Mouse (Mus musculus) heart, embryonic 10.5 days (tissue): Measurements from ENCODE around the gene Tfpi. TPM values are rescaled to one million over a fixed set of nuclear protein-coding genes. Genes with fewer than 3 reads are reported as not detected.
A peak's percentile ranks its signal among the peaks of the same experiment; 100 is the strongest.
"Not testable (repeated sequence)": the region's sequence is repeated elsewhere in the genome, so short reads cannot be mapped to it uniquely, and the experiment has no call there.

Source experiments
- DNase-seq: peaks from one replicate; pipeline ENCODE4 v3.0.0-alpha.2; 2017; ENCODE audit warnings: low spot score
- H3K27ac ChIP-seq: fragments of 300-500 bp; sonication (generic); 2 replicates; pipeline ENCODE4 v1.5.1; 2016; ENCODE audit warnings: mild to moderate bottlenecking
- H3K27me3 ChIP-seq: fragments of 300-500 bp; sonication (generic); 2 replicates; pipeline ENCODE4 v1.6.1; 2016; ENCODE audit warnings: mild to moderate bottlenecking; ENCODE audit not compliant: poor library complexity, insufficient read depth, severe bottlenecking
- H3K36me3 ChIP-seq: fragments of 300-500 bp; sonication (generic); 2 replicates; pipeline ENCODE4 v1.6.1; 2016; ENCODE audit warnings: mild to moderate bottlenecking, moderate library complexity
- H3K4me1 ChIP-seq: fragments of 300-500 bp; sonication (generic); 2 replicates; pipeline ENCODE4 v1.6.1; 2016; ENCODE audit warnings: mild to moderate bottlenecking
- H3K4me3 ChIP-seq: fragments of 300-500 bp; sonication (generic); 2 replicates; pipeline ENCODE4 v1.5.1; 2016; ENCODE audit warnings: mild to moderate bottlenecking, moderate library complexity
- H3K9me3 ChIP-seq: fragments of 300-500 bp; sonication (generic); 2 replicates; pipeline ENCODE4 v1.6.1; 2016; ENCODE audit warnings: mild to moderate bottlenecking, moderate library complexity
- WGBS: fragments of 180-500 bp; shearing (Covaris S2); methylation state at CpG from one replicate; pipeline ENCODE4 v1.1.7; 2016; 5-methylcytosine and 5-hydroxymethylcytosine counted together
- polyA plus RNA-seq: library from polyadenylated mRNA; unstranded; fragments of >200 nt; fragmentation: Nextera tagmentation; extraction: Ambion mirVana; gene quantifications from 2 replicates; pipeline ENCODE4 v1.2.1, GENCODE M21; 2016

The Tfpi gene
- polyA plus RNA-seq, result 56.5 and 68.8 TPM in 2 replicates

GRCm38 (mm10) chr2:84476577-84476976 lies at the start of gene Tfpi:
Tfpi (minus strand) TSS chr2:84476775.
- Histone ChIP-seq H3K4me3 (peak within 1 kb of the TSS; percentile 56), H3K27ac (peak within 1 kb of the TSS; percentile 89), H3K27me3 (no peaks in the 10 kb centered on the region), H3K4me1 (peaks cover 35% of the 10 kb centered on the region), H3K36me3 (peaks cover 19% of the 10 kb centered on the region), H3K9me3 (no peaks in the 10 kb centered on the region)
- WGBS, result 14% methylated on average over 4 of the region's 4 CpGs
- DNase-seq, result no peak

GRCm38 (mm10) chr2:84526221-84526620 lies 49.6 kb upstream of the Tfpi start:
- no peaks in the 10 kb centered on the region for H3K27me3 ChIP-seq
- H3K4me3 ChIP-seq, result no peak overlapping the region
- no peaks in the 10 kb centered on the region for H3K9me3 ChIP-seq
- H3K4me1 ChIP-seq, result peaks cover 5% of the 10 kb centered on the region; the same call in 1 of the 2 replicates
- no peaks in the 10 kb centered on the region for H3K36me3 ChIP-seq
- no peak for DNase-seq
- H3K27ac ChIP-seq, result no peak overlapping the region
- 88% methylated on average over 7 of the region's 7 CpGs for WGBS

GRCm38 (mm10) chr2:84525806-84526205 lies 49.2 kb upstream of the Tfpi start:
- H3K4me3 ChIP-seq, result no peak overlapping the region
- H3K27me3 ChIP-seq, result no peaks in the 10 kb centered on the region
- H3K4me1 ChIP-seq, result peaks cover 5% of the 10 kb centered on the region; the same call in 1 of the 2 replicates
- no peak for DNase-seq
- WGBS, result 64% methylated on average over 6 of the region's 6 CpGs
- H3K27ac ChIP-seq, result no peak overlapping the region
- no peaks in the 10 kb centered on the region for H3K9me3 ChIP-seq
- H3K36me3 ChIP-seq, result no peaks in the 10 kb centered on the region

- Histone ChIP-seq H3K4me3 (no peak overlapping the region), H3K27ac (peak overlapping the region; percentile 22; the same call in 1 of the 2 replicates), H3K36me3 (no peaks in the 10 kb centered on the region), H3K9me3 (no peaks in the 10 kb centered on the region), H3K4me1 (peaks cover 8% of the 10 kb centered on the region), H3K27me3 (no peaks in the 10 kb centered on the region)
- WGBS, result 54% methylated on average over 5 of the region's 5 CpGs
- no peak for DNase-seq
These were observed 48.5 kb upstream of the Tfpi start for GRCm38 (mm10) chr2:84525047-84525446.

- Histone ChIP-seq H3K9me3 (no peaks in the 10 kb centered on the region), H3K4me3 (no peak overlapping the region), H3K4me1 (peaks cover 17% of the 10 kb centered on the region), H3K27me3 (no peaks in the 10 kb centered on the region), H3K27ac (no peak overlapping the region), H3K36me3 (no peaks in the 10 kb centered on the region)
- no peak for DNase-seq
- 80% methylated on average over 6 of the region's 6 CpGs for WGBS
These were observed 47.4 kb upstream of the Tfpi start for GRCm38 (mm10) chr2:84523994-84524393.

GRCm38 (mm10) chr2:84523103-84523865 lies 46.7 kb upstream of the Tfpi start:
- Histone ChIP-seq H3K9me3 (no peaks in the 10 kb centered on the region), H3K27me3 (no peaks in the 10 kb centered on the region), H3K4me1 (peaks cover 23% of the 10 kb centered on the region), H3K36me3 (no peaks in the 10 kb centered on the region), H3K27ac (no peak overlapping the region), H3K4me3 (no peak overlapping the region)
- DNase-seq, result no peak
- 68% methylated on average over 6 of the region's 6 CpGs for WGBS

GRCm38 (mm10) chr2:84519514-84520067 lies 43.0 kb upstream of the Tfpi start:
- Histone ChIP-seq H3K27ac (peak overlapping the region; percentile 86), H3K4me1 (peaks cover 23% of the 10 kb centered on the region), H3K9me3 (no peaks in the 10 kb centered on the region), H3K36me3 (no peaks in the 10 kb centered on the region), H3K4me3 (peak overlapping the region; percentile 27; the same call in 1 of the 2 replicates), H3K27me3 (no peaks in the 10 kb centered on the region)
- peak; percentile 78 for DNase-seq
- WGBS, result 36% methylated on average over 12 of the region's 12 CpGs

GRCm38 (mm10) chr2:84518767-84519166 lies 42.2 kb upstream of the Tfpi start:
- Histone ChIP-seq H3K36me3 (no peaks in the 10 kb centered on the region), H3K4me1 (peaks cover 23% of the 10 kb centered on the region), H3K27ac (peak overlapping the region; percentile 86), H3K27me3 (no peaks in the 10 kb centered on the region), H3K4me3 (peak overlapping the region; percentile 27; the same call in 1 of the 2 replicates), H3K9me3 (no peaks in the 10 kb centered on the region)
- WGBS, result 29% methylated on average over 5 of the region's 5 CpGs
- DNase-seq, result peak; percentile 75

GRCm38 (mm10) chr2:84513281-84513680 lies 36.7 kb upstream of the Tfpi start:
- no peaks in the 10 kb centered on the region for H3K4me1 ChIP-seq
- 0 out of 2 replicates have a peak, but pooled peaks cover 3% of the 10 kb centered on the region for H3K36me3 ChIP-seq
- WGBS, result 79% methylated on average over 3 of the region's 3 CpGs

GRCm38 (mm10) chr2:84511508-84511907 lies 34.9 kb upstream of the Tfpi start:
- no peak overlapping the region for H3K27ac ChIP-seq
- 67% methylated on average over 2 of the region's 2 CpGs for WGBS
- H3K4me3 ChIP-seq, result no peak overlapping the region
- no peaks in the 10 kb centered on the region for H3K4me1 ChIP-seq
- H3K9me3 ChIP-seq, result no peaks in the 10 kb centered on the region
- peak; percentile 46 for DNase-seq
- 0 out of 2 replicates have a peak, but pooled peaks cover 3% of the 10 kb centered on the region for H3K36me3 ChIP-seq
- H3K27me3 ChIP-seq, result no peaks in the 10 kb centered on the region

More at GRCm38 (mm10) chr2:84513281-84513680, 36.7 kb upstream of the Tfpi start:
- Histone ChIP-seq H3K27ac (no peak overlapping the region), H3K9me3 (no peaks in the 10 kb centered on the region), H3K27me3 (no peaks in the 10 kb centered on the region), H3K4me3 (no peak overlapping the region)
- peak; percentile 73 for DNase-seq

GRCm38 (mm10) chr2:84511036-84511435 lies 34.5 kb upstream of the Tfpi start:
- DNase-seq, result no peak
- no peak overlapping the region for H3K27ac ChIP-seq
- H3K36me3 ChIP-seq, result 0 out of 2 replicates have a peak, but pooled peaks cover 3% of the 10 kb centered on the region
- no peaks in the 10 kb centered on the region for H3K9me3 ChIP-seq
- H3K4me1 ChIP-seq, result no peaks in the 10 kb centered on the region
- no peak overlapping the region for H3K4me3 ChIP-seq
- 91% methylated on average over 4 of the region's 4 CpGs for WGBS
- H3K27me3 ChIP-seq, result no peaks in the 10 kb centered on the region

- not testable (repeated sequence) for H3K36me3 ChIP-seq, H3K9me3 ChIP-seq, H3K4me3 ChIP-seq, H3K27ac ChIP-seq, H3K27me3 ChIP-seq, H3K4me1 ChIP-seq, DNase-seq
- 46% methylated on average over 6 of the region's 11 CpGs for WGBS
These were observed 28.4 kb upstream of the Tfpi start for GRCm38 (mm10) chr2:84504954-84505394.

- Histone ChIP-seq H3K4me3 (no peak overlapping the region), H3K27me3 (no peaks in the 10 kb centered on the region), H3K27ac (no peak overlapping the region), H3K4me1 (no peaks in the 10 kb centered on the region), H3K36me3 (no peaks in the 10 kb centered on the region), H3K9me3 (no peaks in the 10 kb centered on the region)
- 58% methylated on average over 4 of the region's 4 CpGs for WGBS
- no peak for DNase-seq
These were observed 27.7 kb upstream of the Tfpi start for GRCm38 (mm10) chr2:84504285-84504684.
